9 mouse cellular contexts compared by ENCODE assay signal in the genomic region with DNA sequence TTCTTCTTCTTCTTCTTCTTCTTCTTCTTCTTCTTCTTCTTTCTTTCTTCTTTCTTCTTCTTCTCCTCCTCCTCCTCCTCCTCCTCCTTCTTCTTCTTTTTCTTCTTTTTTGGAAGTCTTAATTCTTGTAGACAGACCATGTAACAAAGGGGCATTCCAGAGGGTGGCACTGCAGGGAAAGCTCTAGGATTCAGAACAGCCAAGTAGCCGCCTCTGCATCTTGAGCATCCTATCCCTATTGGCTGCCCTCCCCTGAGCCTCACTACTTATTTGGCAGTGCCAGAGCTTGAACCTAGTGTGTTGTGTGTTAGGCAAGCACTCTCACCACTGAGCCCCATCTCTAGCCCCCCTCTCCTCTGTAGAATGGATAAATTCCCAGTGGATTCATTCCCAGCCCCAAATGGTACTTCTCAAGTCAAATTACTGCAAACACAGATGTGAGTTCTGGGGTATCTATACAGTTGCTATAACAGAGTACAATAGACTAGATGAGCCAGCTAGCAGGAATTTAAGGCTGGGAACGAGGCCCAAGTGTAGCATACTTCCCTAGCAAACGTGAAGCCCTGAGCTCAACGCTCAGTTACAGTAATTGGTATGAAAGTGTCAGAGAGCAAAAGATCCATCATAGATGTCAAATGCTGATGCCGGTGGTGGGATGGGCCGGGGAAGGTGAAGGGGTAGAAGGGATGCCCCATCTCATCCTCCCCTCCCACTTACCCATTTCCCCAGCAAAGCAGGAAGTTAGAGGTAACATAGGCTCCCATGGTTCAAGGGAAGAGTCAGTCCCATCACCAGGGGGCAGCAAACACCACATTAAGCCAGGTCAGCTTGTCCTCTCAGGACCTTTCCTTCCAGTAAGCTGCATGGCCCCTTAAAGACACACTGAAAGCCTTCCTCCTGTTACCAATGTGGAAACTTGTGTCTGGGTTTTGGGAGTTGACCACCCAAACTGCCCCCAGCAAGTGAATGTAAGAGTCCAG. TPM values are rescaled to one million over a fixed set of nuclear protein-coding genes. Genes with fewer than 3 reads are reported as not detected.
DNase-seq lines count a peak whose midpoint lies in the region; ATAC-seq and TF ChIP-seq lines count a peak whose summit lies in the region.
"Had no signal": no experiment of that assay in that cellular context is flagged by ENCODE, and none has a peak within 500 bp of the region (broad histone marks: within the 10 kb centered on the region; RNA-seq: fewer than 3 reads in every experiment).

No protein-coding gene starts in this region.

- no peaks in the 10 kb centered on the region for H3K27me3 ChIP-seq in hindbrain, embryonic 11.5 days (ENCODE audit: control insufficient read depth, insufficient read depth, low read length)
- no peaks in the 10 kb centered on the region for H3K27me3 ChIP-seq in hindbrain, embryonic 16.5 days (replicated peaks; ENCODE audit: control insufficient read depth, insufficient read depth, low read length)
- no peaks in the 10 kb centered on the region for H3K27me3 ChIP-seq in embryonic facial prominence, embryonic 14.5 days (replicated peaks; ENCODE audit: control insufficient read depth, insufficient read depth, low read length)
- H3K27me3 ChIP-seq in hindbrain, postnatal 0 days (ENCODE audit: insufficient read depth, low read length): no peaks in the 10 kb centered on the region
- no peaks in the 10 kb centered on the region for H3K27me3 ChIP-seq in neural tube, embryonic 12.5 days (replicated peaks)
- H3K27me3 ChIP-seq: embryonic facial prominence, embryonic 15.5 days had no signal

- H3K9ac ChIP-seq in hindbrain, embryonic 11.5 days (ENCODE audit: low read depth, low read length): no peak overlapping the region
- no peak overlapping the region for H3K9ac ChIP-seq in hindbrain, embryonic 16.5 days (ENCODE audit: low read depth, low read length)
- no peak overlapping the region for H3K9ac ChIP-seq in embryonic facial prominence, embryonic 14.5 days (ENCODE audit: low read depth, low read length)
- H3K9ac ChIP-seq in hindbrain, postnatal 0 days (replicated peaks; ENCODE audit: low read length): no peak overlapping the region
- 0 out of 2 replicates have a peak overlapping the region, but pooled peaks have one; percentile 6 for H3K9ac ChIP-seq in neural tube, embryonic 12.5 days
- H3K9ac ChIP-seq: embryonic facial prominence, embryonic 15.5 days had no signal

- peak; percentile 88 for DNase-seq in hindbrain, embryonic 11.5 days (ENCODE audit: low spot score)
- peak; percentile 80 for DNase-seq in adrenal gland, postnatal 25 days
- peak; percentile 83 for DNase-seq in embryonic facial prominence, embryonic 14.5 days (ENCODE audit: low spot score)
- DNase-seq in hindbrain, postnatal 0 days (ENCODE audit: low spot score): peak; percentile 84
- DNase-seq in left cerebral cortex, postnatal 36 days (ENCODE audit: low spot score in 2 of 2): peak; percentile 61 to 73
- DNase-seq in testis, postnatal 10 days (ENCODE audit: low spot score): peak; percentile 92

- H3K4me3 ChIP-seq in hindbrain, embryonic 11.5 days (ENCODE audit: low read depth, low read length): no peak overlapping the region
- no peak overlapping the region for H3K4me3 ChIP-seq in hindbrain, embryonic 16.5 days (ENCODE audit: low read length)
- no peak overlapping the region for H3K4me3 ChIP-seq in embryonic facial prominence, embryonic 14.5 days (ENCODE audit: low read depth, low read length)
- H3K4me3 ChIP-seq in hindbrain, postnatal 0 days (ENCODE audit: low read length): no peak overlapping the region
- no peak overlapping the region for H3K4me3 ChIP-seq in neural tube, embryonic 12.5 days
- H3K4me3 ChIP-seq: embryonic facial prominence, embryonic 15.5 days had no signal

- no peak overlapping the region for H3K27ac ChIP-seq in hindbrain, embryonic 11.5 days (ENCODE audit: low read depth, low read length)
- no peak overlapping the region for H3K27ac ChIP-seq in hindbrain, embryonic 16.5 days (ENCODE audit: low read depth, low read length)
- no peak overlapping the region for H3K27ac ChIP-seq in embryonic facial prominence, embryonic 14.5 days (replicated peaks; ENCODE audit: low read depth, low read length)
- no peak overlapping the region for H3K27ac ChIP-seq in hindbrain, postnatal 0 days
- no peak overlapping the region for H3K27ac ChIP-seq in neural tube, embryonic 12.5 days
- H3K27ac ChIP-seq: embryonic facial prominence, embryonic 15.5 days had no signal

- no peak for ATAC-seq in hindbrain, embryonic 11.5 days (ENCODE audit: low FRiP score)
- no peak for ATAC-seq in hindbrain, embryonic 16.5 days
- ATAC-seq in embryonic facial prominence, embryonic 14.5 days (ENCODE audit: low read depth): no peak
- no peak for ATAC-seq in hindbrain, postnatal 0 days
- no peak for ATAC-seq in neural tube, embryonic 12.5 days (ENCODE audit: low FRiP score, low read depth)

- H3K4me2 ChIP-seq in hindbrain, embryonic 11.5 days (replicated peaks; ENCODE audit: low read depth, low read length): no peak overlapping the region
- no peak overlapping the region for H3K4me2 ChIP-seq in hindbrain, embryonic 16.5 days (ENCODE audit: low read length)
- no peak overlapping the region for H3K4me2 ChIP-seq in embryonic facial prominence, embryonic 14.5 days (ENCODE audit: low read depth, low read length)
- no peak overlapping the region for H3K4me2 ChIP-seq in hindbrain, postnatal 0 days (ENCODE audit: low read depth, low read length)
- no peak overlapping the region for H3K4me2 ChIP-seq in neural tube, embryonic 12.5 days (replicated peaks)
- H3K4me2 ChIP-seq: embryonic facial prominence, embryonic 15.5 days had no signal

- WGBS in hindbrain, embryonic 11.5 days: 47% methylated on average over 6 of the region's 6 CpGs
- 33% methylated on average over 6 of the region's 6 CpGs for WGBS in hindbrain, embryonic 16.5 days
- WGBS in embryonic facial prominence, embryonic 14.5 days: 34% methylated on average over 6 of the region's 6 CpGs
- WGBS in hindbrain, postnatal 0 days: 46% methylated on average over 6 of the region's 6 CpGs
- WGBS in neural tube, embryonic 12.5 days: 47% methylated on average over 6 of the region's 6 CpGs

- no peaks in the 10 kb centered on the region for H3K9me3 ChIP-seq in hindbrain, embryonic 11.5 days (ENCODE audit: control insufficient read depth, low read length)
- no peaks in the 10 kb centered on the region for H3K9me3 ChIP-seq in hindbrain, embryonic 16.5 days (ENCODE audit: control insufficient read depth, low read length)
- H3K9me3 ChIP-seq in embryonic facial prominence, embryonic 14.5 days (ENCODE audit: control insufficient read depth, low read length): no peaks in the 10 kb centered on the region
- H3K9me3 ChIP-seq in hindbrain, postnatal 0 days (ENCODE audit: low read length): no peaks in the 10 kb centered on the region
- H3K9me3 ChIP-seq in neural tube, embryonic 12.5 days: no peaks in the 10 kb centered on the region
- H3K9me3 ChIP-seq: embryonic facial prominence, embryonic 15.5 days had no signal

- no peaks in the 10 kb centered on the region for H3K36me3 ChIP-seq in hindbrain, embryonic 11.5 days (ENCODE audit: control insufficient read depth, insufficient read depth, low read length)
- H3K36me3 ChIP-seq in hindbrain, embryonic 16.5 days (ENCODE audit: control insufficient read depth, insufficient read depth, low read length): no peaks in the 10 kb centered on the region
- no peaks in the 10 kb centered on the region for H3K36me3 ChIP-seq in embryonic facial prominence, embryonic 14.5 days (ENCODE audit: control insufficient read depth, insufficient read depth, low read length)
- no peaks in the 10 kb centered on the region for H3K36me3 ChIP-seq in hindbrain, postnatal 0 days (ENCODE audit: insufficient read depth, low read length)
- H3K36me3 ChIP-seq in neural tube, embryonic 12.5 days: no peaks in the 10 kb centered on the region
- H3K36me3 ChIP-seq: embryonic facial prominence, embryonic 15.5 days had no signal

- H3K4me1 ChIP-seq in hindbrain, embryonic 11.5 days (replicated peaks; ENCODE audit: control insufficient read depth, insufficient read depth, low read length): 0 out of 2 replicates have a peak, but pooled peaks cover 2% of the 10 kb centered on the region
- peaks cover 13% of the 10 kb centered on the region for H3K4me1 ChIP-seq in hindbrain, embryonic 16.5 days (ENCODE audit: control insufficient read depth, insufficient read depth, low read depth, low read length)
- H3K4me1 ChIP-seq in embryonic facial prominence, embryonic 14.5 days (ENCODE audit: control insufficient read depth, insufficient read depth, low read length): peaks cover 10% of the 10 kb centered on the region
- 0 out of 2 replicates have a peak, but pooled peaks cover 8% of the 10 kb centered on the region for H3K4me1 ChIP-seq in hindbrain, postnatal 0 days (ENCODE audit: insufficient read depth, low read length)
- H3K4me1 ChIP-seq in neural tube, embryonic 12.5 days: peaks cover 9% of the 10 kb centered on the region

- intact Hi-C loops in left cerebral cortex, postnatal 36 days (cut with DNase I): loop anchor here (2.0 to 10.0 kb wide), 6 partner anchors 66 to 461 kb away; partner anchors contain the start of genes Kif9, Klhl18 and Setd2

- TF ChIP-seq CTCF in hindbrain, postnatal 0 days (IDR thresholded peaks at IDR 0.05; ENCODE audit: low read depth): peak; percentile 84

RNA-seq across cellular contexts. Expression of gene Ptpn23, which starts 3.2 kb away (rescaled TPM):
- 15.3 and 18.5 TPM in 2 replicates for polyA plus RNA-seq in hindbrain, embryonic 11.5 days (2014; fragmentation: Nextera tagmentation; extraction: Ambion mirVana)
- polyA plus RNA-seq in hindbrain, embryonic 16.5 days (2015; fragmentation: Nextera tagmentation; extraction: Ambion mirVana): 19.2 and 24.5 TPM in 2 replicates
- 72.2 and 89.7 TPM in 2 replicates for total RNA-seq in adrenal gland, postnatal 25 days (2021)
- polyA plus RNA-seq in embryonic facial prominence, embryonic 14.5 days (2014; fragmentation: Nextera tagmentation; extraction: Ambion mirVana): 15.3 and 16.6 TPM in 2 replicates
- 23.4 and 31.6 TPM in 2 replicates for total RNA-seq in hindbrain, postnatal 0 days (2014; rRNA removed)
- 12.0 and 13.2 TPM in 2 replicates for polyA plus RNA-seq in hindbrain, postnatal 0 days (2015; fragmentation: Nextera tagmentation; extraction: Ambion mirVana)
- 10 to 100 TPM; 48.5 to 65.7 TPM for total RNA-seq in left cerebral cortex, postnatal 36 days (2021)
- 17.6 and 22.7 TPM in 2 replicates for polyA plus RNA-seq in neural tube, embryonic 12.5 days (2016; fragmentation: Nextera tagmentation; extraction: Ambion mirVana)

RNA-seq across cellular contexts. Expression of gene Ngp, which starts 8.3 kb away (rescaled TPM):
- polyA plus RNA-seq in hindbrain, embryonic 11.5 days (2014; fragmentation: Nextera tagmentation; extraction: Ambion mirVana): 0.14 and 0.45 TPM in 2 replicates
- 1.3 and 1.9 TPM in 2 replicates for polyA plus RNA-seq in hindbrain, embryonic 16.5 days (2015; fragmentation: Nextera tagmentation; extraction: Ambion mirVana)
- not detected in 2 replicates for total RNA-seq in adrenal gland, postnatal 25 days (2021)
- polyA plus RNA-seq in embryonic facial prominence, embryonic 14.5 days (2014; fragmentation: Nextera tagmentation; extraction: Ambion mirVana): 7.4 and 10.8 TPM in 2 replicates
- 0.16 and 0.54 TPM in 2 replicates for total RNA-seq in hindbrain, postnatal 0 days (2014; rRNA removed)
- 0.96 and 1.6 TPM in 2 replicates for polyA plus RNA-seq in hindbrain, postnatal 0 days (2015; fragmentation: Nextera tagmentation; extraction: Ambion mirVana)
- total RNA-seq in left cerebral cortex, postnatal 36 days (2021): under 1 TPM in 1 of 2 experiments, not detected in 1; 0.34 TPM
- 2.4 and 4.3 TPM in 2 replicates for polyA plus RNA-seq in neural tube, embryonic 12.5 days (2016; fragmentation: Nextera tagmentation; extraction: Ambion mirVana)
